Mouse (Mus musculus) MN1 (cell line): ENCODE measurements around the gene 4930404H24Rik.
A peak's percentile ranks its signal among the peaks of the same experiment; 100 is the strongest.

Source experiments
- DNase-seq: peaks from one replicate; pipeline ENCODE4 v3.0.0-alpha.2; 2016; ENCODE audit warnings: low spot score

The 4930404H24Rik gene

DNA sequence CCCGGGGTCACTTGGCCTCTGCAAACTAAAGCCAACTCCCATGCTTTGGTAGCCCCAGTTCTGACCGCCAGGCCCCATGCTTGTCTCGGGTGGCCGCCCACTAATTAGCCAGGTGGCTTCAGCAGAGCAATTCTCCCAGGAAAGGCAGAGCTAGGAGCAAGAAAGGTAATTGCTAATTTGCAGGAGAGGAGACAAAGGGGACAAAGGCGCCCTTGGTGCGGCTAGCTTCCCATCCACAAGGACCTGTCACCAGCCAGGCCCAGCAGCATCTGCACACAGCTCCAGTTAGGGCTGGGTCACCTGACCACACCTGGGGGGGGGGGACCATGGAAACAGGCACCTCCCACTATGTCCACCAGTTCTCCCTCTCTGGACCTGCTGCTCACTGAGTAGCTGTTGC lies 19.0 kb downstream of the 4930404H24Rik start:
- DNase-seq: no peak

DNA sequence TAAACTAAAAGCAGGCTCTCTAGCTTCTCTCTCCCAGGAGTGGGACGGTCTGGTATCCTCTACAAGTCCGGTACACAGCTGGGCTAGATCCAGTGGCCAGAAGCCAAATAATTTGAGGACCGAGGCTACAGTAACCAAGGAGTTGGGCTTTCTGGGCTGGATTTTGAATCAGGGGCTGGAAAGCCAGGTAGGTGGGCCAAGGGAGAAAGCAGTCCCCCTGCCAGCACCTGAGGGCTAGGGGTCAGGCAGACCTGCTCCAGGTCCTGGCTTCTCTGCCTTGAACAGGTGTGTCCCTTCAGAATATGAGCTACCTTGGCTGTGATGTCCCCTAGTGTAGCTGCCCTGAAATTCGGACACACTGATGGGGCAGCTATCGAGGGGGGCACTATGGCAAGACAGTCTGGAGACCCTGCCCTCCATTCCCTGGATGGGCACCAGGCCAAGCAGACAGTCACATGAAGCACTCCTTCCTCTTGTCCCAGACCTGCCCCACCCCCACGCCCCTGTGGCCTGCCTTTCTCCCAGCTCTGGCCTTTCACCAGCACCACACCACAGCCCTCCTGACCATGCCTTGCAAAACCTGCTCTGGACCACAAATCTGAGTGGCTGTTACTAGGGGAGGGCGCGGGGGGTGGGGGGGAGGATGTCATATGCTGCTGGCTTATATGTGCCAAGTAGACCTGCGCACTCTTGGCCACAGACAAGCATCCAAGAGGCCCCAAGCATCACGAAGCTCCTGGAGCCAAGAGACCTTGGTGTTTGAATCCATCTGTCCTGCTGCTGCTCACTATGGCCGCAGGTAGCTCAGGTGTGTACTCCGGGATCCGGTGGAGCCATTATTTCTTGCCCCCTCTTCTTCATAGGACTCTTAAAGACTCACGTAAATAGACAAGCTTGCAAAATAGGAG lies 20.1 kb downstream of the 4930404H24Rik start:
- DNase-seq: no peak

DNA sequence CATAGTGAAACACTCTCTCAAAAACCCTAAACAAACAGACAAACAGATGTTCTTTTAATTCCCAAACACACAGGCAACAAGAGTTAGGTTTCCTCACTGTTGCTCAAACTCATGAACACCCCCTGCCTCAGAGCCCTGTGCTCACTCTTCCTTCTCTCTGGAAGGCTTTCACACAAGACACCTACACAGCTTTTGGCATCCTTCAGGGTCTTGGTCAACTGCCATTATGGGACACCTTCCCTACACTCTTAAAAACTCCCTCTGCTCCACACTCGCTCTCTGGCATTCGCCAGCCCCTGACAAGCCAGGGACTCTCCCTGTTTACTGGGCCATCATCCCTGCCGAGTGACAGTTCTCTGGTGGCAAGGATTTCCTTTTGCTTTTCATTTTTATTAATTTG lies 21.4 kb downstream of the 4930404H24Rik start:
- DNase-seq: no peak

DNA sequence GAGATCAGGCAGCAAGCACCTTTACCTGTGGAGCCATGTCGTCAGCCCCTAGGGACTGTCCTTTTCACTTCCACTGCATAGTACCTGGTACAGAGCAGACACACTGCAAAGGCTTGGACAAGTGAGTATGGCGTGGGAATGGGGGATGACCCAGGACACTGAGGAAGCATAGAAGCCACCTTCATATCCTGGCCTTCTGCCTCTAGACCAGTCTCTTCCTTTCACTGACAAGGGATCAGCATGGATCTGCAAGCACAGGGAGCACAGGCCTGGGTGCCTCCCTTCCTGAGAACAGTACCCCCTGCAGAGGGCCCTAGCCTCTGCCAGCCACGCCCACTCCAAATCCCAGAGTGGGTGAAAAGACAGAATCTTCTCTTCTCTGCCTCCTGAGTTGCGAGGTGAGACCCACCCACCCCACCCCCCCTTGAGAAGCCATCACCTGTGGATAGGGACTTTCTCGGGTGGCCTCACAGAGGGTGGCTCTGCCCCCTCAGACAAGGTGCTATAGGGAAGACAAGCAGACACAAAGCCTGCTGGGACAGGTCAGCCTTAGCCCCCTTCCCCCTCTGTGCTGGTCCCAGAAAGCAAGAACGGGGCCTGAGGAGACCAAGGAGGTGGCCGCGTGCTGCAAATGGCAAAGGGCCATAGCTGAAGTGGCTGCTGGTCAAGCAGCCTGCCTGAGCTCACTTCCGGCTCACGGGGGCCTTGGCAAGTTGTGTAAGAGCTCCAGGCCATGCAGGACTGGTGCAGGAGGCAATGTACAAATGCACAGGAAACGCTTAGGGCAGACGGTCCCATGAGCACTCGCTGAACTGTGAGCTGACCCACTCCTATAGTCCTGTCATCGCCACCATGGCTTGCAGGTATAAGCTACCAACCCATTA lies 22.1 kb downstream of the 4930404H24Rik start:
- peak; percentile 31 for DNase-seq

DNA sequence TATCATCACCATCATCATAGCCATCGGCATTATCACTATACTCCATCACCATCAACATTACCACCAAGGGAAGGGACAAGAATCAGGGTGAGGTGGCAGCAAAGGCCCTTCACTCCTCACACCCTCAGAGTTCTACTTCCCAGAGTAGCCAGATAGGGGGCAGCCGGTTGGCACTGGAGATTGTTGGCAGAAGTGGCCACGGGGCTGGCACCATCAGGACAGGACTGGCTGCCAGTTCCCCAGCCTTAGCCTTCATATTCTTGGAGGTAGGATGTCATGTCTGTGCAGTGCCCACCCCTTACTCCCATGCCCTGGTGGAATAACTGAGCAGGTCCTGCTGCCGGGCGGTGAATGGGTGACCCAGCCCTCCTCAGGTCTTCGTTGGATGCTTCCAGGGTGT lies 23.0 kb downstream of the 4930404H24Rik start:
- no peak for DNase-seq

DNA sequence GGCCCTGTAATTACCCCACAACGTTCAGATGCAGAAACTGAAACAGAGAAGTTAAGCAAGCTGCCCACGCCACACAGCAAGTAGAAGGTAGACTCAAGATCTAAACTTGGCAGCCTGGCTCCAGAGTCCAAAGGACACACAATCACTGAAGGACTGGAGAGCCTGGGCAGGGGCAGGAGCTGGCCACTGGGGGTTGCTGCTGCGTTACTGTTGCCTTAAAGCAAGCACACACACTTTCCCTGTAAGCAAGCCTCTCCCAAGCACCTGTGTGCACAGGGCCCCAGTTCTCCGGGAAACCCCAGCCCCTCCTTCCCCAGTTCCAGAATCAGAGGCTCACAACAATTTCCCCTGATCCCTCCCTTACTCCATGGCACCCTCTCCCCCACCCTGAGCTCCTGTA lies 24.4 kb downstream of the 4930404H24Rik start:
- peak; percentile 9 for DNase-seq

DNA sequence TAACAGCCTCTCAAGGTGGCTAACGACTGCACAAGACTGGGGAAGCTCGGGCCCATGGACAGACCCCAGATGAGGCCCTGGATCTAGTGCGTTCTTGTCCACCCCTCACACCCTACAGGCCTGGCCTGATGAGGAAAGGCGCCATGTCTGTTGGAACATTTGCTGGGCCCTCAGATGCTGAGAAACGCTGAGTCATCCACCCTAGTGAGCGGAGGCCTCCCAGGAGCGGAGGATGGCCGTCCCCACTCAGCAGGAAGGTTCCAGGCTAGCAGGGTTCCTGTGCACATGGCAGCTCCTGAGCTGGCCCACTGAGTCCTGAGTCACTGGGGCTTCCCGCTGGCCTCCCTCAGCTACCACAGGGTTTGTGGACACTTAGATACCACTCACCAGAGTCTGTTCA lies 27.5 kb downstream of the 4930404H24Rik start:
- no peak for DNase-seq

DNA sequence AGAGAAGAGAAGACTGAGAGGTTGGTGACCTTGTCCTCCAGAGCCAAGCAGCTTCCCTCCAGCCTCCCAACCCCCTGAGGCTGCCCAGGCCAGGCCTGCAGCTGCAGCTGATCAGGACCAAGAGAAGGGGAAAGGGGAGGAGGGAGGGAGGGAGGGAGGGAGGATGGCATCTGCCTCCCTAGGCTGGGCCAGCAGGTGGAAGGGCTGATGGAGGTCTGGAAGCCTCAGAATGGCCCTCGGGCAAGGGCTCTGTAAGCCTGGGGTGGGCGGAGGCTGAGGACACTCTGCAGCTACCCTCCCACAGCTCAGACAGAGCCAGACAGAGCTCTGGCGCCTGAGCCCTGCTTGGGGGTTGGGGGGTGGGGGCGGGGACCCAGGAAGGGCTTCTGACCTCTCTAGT lies 29.7 kb downstream of the 4930404H24Rik start:
- DNase-seq: peak; percentile 48

DNA sequence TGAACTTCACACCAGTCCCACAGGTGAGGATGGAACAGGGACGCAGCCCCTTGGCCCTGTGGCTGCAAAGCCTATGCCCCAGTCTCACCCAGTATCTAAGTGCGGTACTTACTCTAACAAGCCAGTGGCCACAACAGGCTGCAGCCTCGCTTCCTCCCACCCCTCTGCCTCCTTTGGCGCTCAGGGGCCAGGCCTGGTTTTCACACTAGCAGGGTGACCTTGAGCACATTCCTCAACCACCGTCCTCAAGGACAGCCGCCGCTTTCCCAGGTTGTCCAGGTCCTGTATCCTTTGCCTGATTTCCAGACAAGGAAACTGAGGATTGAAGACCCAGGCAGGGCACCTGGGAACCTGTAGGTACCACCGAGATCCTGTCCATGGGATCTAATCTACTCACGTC lies 30.6 kb downstream of the 4930404H24Rik start:
- DNase-seq: no peak

DNA sequence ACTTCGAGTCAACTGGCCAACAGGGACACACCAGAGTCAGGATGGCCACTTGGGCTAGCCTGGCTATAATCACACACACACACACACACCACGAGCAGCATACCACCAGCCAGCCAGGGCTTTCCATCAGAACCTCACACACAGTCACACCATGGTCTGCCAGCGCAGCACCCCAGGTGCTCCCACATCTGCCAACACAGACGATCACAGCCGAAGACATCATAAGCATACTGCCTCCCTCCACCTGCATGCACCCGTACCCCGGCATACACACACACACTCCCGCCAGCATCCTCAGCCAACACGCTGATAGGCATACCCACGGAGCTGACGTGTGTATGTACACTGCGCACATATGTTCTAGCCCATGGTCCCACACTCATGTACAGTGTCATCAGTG lies 31.1 kb downstream of the 4930404H24Rik start:
- no peak for DNase-seq

DNA sequence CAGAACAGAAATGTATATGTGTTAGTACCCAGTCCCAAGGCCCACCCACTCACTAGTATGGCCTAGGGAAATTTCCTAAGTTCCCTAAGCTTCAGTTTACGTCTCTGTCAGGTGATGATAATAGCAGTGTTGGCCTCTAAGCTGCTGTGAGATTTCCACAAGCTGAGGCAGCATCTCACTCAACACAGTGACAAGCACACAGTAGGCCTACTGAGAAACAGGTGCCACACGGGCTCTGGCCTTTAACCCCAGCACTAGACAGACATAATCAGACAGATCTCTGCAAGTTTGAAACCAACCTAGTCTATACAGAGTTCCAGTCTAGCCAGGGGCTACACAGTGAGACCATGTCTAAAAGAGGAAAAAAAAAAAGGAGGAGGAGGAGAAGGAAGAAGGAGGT lies 32.1 kb downstream of the 4930404H24Rik start:
- DNase-seq: no peak

DNA sequence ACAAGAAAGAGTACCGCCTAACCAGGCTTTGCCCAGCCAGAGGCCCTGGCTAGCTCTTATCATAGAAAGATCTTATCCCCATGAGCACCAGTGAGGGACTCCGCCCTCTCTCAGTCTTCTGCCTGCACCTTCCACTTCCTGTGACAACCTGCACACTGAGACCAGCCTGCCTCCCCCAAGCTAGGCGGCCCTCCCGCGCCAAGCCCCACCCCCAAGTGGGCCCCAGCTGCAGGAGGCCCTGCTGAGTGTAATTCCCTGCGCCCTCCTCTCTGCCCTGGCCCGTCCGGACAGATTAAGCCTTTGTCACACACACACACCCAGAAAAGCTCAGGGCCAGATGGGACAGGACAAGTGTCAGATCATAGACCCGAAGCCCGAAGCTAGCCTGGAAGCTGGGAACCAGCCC lies 33.3 kb downstream of the 4930404H24Rik start:
- DNase-seq: no peak

DNA sequence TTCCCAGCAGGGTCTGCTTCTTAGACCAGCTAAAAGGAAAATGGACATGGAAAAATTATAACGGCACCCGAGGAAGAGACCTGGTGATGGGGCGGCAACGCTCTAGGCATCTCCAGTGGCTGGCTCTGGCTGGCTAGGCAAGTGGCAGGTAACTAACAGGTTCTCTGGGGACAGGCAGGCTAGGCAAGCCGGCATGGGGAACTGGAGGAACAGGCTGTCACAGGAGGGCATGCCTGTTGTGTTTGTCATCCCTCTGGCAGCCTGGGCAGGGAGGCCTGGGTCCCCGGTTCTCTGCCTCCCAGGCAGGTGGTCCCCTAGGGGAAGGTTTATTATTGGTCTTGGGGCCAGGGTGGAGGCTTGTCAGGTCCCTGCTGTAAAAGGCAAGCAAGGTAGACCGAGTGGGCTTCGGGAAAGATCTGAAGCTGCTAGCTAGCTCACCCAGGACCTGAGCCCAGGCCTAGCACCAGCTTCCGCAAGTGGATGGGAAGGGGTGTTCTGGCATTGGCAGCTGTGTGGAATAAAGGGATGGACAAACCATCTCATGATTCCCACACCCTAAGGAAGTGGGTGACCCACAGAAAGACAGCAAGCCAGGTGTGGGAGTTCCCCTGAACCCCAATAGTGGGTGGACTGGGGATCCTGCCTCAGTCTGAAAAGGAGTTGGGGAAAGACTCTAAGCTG lies 34.4 kb downstream of the 4930404H24Rik start:
- no peak for DNase-seq

DNA sequence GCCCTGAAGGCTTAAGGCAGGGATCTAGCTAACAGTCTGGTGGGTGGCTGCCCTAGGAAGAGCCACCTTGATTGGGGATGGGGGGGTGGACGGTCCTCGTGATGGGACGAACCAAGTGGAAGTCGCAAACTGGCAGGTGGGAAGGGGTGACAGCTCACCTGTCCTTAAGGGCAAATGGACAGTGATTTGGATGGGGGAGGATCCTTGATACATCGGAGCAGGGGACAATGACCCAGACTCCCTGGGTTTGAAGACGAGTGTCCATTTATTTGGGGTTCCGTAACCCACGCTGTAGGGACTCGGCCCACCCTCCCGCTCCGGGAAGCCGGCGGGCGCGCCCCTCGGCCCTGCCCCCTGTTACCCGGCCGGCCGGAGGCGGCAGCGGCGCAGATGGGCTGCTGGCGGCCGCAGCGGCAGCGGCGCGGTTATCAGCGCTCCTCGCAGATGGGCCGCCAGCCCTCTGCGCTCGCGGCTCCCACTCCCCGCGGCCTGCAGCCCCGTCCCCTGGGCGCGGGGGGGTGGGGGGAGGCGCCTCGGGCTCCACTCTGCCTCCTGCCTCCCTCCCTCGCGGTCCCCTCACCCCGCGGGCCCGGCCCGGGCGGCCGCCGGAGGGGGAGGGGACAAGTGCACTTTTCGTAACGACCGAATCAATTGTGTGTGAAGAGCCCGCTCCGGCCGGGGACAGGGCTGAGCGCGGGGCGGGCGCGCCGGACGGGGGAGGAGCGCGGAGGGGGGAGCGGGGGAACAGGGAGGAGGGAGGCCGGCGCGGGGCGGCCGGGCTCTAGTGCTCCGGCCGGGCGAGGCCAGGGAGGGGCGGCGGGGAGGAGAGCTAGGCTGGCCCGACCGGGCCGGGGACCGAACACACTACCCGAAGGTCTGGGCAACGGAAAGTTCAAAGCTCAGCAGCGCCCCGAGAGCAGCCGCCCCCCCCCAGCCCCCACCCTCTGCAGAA lies 35.3 kb downstream of the 4930404H24Rik start:
- peak; percentile 40 for DNase-seq

DNA sequence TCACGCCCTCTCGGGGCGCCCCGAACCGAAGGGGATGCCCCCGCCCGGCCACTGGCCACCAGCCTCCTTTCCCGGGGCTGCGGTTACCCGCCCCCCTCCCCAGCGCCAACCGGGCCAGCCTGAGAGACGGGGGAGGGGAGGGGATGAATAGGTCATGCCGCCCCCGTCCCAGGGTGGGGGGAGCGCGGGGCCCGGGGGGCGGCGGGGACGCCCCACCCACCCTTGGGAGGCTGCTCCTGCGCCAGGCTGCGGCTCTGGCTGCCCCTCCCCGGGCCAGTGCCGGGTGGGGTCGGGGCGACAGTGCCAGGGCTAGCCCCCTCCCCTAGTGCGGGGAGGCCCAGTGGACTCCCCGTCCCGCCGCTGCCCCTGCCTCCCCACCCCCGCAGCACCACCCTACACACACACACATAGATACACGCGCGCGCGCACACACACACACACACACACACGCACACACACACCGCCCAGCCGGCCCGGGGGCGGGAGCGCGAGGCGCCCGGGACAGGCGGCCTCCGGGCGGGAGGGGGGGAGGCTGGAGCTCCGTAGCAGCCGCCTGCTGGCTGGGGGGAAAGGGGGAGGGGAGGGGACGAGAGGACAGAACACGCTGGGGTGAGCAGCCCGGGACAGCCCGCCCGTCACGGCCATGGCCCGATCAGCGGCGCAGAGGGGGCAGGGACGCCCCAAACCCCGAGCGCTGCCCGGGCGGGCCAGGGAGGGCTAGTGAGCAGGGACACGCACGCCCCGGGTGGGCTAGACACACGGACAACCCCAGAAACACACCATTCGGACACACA lies 36.2 kb downstream of the 4930404H24Rik start:
- DNase-seq: no peak

DNA sequence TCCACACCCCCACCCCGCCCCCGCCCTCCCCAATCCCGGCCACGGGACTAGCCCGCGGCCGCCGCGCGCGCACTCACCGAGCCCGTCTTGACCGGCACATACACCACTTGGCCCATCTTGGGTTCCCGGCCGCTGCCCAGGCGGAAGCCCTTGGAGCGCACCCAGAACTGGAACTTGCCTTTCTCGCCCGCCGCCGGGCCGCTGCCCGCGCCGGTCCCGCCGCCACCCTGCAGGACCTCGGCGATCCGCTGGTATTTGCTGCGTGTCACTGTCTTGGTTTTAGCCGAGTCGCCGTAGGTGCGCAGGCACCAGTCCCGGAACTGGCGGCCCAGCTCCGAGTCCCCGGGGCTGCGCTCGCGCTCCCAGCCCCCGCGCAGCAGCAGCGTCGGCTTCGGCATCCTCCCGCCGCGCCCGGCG lies 36.8 kb downstream of the 4930404H24Rik start:
- no peak for DNase-seq

DNA sequence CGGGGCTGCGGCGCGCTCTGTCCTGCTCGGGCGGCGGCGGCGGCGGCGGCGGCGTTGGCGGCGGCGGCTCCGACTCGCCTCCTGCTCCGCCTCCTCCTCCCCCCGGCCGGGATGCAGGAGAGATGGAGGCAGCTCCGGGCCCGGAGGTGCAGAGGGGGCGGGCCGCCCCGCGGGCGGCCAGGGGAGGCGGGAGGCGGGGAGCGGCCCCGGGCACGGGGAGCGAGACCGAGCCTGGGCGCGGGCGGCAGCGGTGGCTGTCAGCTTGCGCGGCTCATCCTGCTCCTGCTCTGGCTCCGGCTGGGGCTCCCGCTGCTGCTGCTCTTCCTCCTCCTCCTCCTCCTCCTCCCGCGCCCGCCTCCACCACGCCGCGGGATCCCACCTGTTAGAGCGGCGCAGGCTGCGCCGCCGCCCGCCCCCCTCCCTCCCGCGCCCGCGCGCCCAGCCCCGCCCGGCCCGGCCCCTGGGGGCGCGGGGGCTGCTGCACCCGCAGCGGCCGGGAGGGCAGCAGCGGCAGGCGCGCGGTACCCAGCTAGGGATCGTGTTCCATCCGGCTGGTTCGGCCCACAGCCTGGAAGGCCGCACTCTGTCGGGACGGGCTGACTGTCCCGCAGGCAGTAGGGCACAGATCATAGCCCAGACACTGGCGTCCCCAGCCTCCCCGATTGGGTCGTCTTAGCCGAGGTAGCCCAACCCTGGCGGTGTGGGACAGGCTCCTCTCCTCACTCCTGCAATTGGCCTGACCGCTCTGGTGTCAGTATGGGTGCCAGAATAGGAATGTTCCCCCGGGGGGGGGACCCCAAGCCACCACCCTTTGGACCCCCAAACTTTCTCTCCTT lies 37.6 kb downstream of the 4930404H24Rik start, which contains the start of gene Nol4l:
TSS of gene Nol4l (minus strand) at position 41 of the 836 bp plus-strand sequence.
- no peak for DNase-seq

DNA sequence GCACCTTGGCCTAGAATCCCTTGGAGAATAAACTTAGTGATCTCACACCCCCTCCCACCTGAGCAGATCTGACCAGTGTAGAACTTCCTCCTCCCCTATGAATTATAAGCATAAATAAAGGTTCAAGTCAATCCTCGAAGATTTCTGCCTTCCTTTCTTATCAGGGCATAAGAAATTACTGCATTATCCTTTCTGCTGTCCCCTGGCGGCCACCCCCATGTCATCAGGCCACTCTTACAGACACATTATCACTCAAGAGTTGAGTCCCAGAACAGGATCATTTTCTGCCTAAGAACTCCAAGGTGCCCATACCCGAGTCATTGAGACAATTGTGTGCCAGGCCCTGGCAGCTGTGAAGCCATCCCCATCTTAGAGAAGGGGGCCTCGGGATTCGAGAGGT lies 38.4 kb downstream of the 4930404H24Rik start:
- DNase-seq: no peak

DNA sequence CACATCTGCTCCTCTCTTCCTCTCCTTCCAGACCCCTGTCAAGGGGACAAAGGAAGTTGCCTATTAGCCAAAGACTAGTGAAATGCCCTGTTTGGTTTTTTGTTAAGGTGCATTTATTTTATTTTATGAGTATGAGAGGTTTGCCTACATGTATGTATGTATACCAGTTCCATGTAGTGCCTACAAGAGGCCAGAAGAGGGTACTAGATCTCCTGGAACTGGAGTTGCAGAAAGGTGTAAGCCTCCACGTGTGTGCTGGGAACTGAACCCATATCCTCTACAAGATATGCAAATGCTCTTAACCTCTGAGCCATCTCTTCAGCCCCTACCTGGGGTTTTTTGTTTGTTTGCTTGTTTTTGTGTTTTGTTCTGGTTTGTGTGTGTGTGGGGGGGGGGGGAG lies 41.4 kb downstream of the 4930404H24Rik start:
- no peak for DNase-seq
